ENCODE assay signal across 14 mouse cellular contexts in the genomic region with DNA sequence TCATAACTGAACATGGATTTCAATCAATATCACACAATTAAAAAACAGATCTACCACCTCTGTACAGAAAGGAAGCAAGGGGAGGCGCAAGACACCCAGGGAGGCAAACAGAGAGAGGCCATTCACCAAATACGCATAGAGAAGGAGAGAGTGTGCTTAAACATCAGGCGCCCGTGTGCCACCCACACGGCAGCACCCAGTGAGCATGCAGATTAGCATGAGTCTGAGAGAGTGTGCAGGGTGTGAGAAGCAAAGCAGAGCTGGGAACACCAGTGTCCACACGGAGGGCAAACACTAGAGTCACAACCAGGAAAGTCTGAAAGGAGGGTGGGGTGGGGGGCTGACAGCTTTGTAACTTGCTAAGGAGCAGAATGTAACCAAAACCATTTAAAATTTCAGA.
"Had no signal": no experiment of that assay in that cellular context is flagged by ENCODE, and none has a peak within 500 bp of the region (broad histone marks: within the 10 kb centered on the region; RNA-seq: fewer than 3 reads in every experiment).

No protein-coding gene starts in this region.

- H3K27ac ChIP-seq: kidney, postnatal 0 days; layer of hippocampus, adult 2 months; limb, embryonic 12.5 days; liver, embryonic 14.5 days; midbrain, embryonic 13.5 days had no signal

- H3K27me3 ChIP-seq: limb, embryonic 12.5 days; midbrain, embryonic 13.5 days; neural tube, embryonic 15.5 days had no signal

- ATAC-seq: midbrain, embryonic 13.5 days had no signal

- H3K4me1 ChIP-seq: neural tube, embryonic 15.5 days had no signal

- H3K4me2 ChIP-seq: limb, embryonic 12.5 days; midbrain, embryonic 13.5 days; neural tube, embryonic 15.5 days had no signal

- H3K9me3 ChIP-seq: limb, embryonic 12.5 days; midbrain, embryonic 13.5 days; neural tube, embryonic 15.5 days had no signal

- H3K9ac ChIP-seq: limb, embryonic 12.5 days; liver, embryonic 14.5 days; midbrain, embryonic 13.5 days; neural tube, embryonic 15.5 days had no signal

- H3K36me3 ChIP-seq: neural tube, embryonic 15.5 days had no signal

- DNase-seq: kidney, adult 11 months; kidney, adult 9 months; kidney, postnatal 4 days; liver; lung, adult 2 months; right cerebral cortex, adult 18-20 months; right cerebral cortex, postnatal 25 days; thymus, postnatal 25 days had no signal

- H3K4me3 ChIP-seq: layer of hippocampus, adult 2 months; limb, embryonic 12.5 days; midbrain, embryonic 13.5 days; neural tube, embryonic 15.5 days had no signal
